Mouse (Mus musculus): ENCODE data around the gene Wdr82.

DNA sequence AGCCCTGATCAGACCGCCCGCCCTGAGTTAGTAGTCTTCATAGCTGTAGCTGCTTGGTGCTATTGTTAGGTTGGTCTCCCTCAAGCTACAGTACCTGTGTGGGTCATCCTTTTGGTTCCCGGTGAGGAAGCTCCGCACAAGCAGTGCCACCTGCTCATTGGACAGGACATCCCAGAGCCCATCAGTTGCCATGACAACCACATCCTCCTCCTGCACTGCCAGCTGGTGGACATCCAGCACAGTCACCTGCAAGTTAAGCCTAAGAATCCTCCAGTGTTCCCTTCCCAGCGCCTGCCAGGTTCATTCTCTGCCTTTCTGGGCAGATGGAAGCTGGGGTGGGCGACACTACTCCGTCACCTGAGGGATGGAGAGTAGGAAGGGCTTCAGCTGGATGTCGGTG, 25.0 kb downstream of the Wdr82 start:
- TF ChIP-seq GATA1 (IDR thresholded peaks at IDR 0.05; ENCODE audit: borderline replicate concordance, low read length) (no peak), FLI1 (IDR thresholded peaks at IDR 0.05; ENCODE audit: low read length) (no peak)
